Mouse (Mus musculus) MEL (cell line): ENCODE results near the gene Supt3.

ENCODE experiments used
- BHLHE40 ChIP-seq: IDR thresholded peaks from 2 replicates; pipeline ENCODE4 v1.6.1; 2012; ENCODE audit warnings: low read depth, mild to moderate bottlenecking, inconsistent platforms, low read length, improper control_type of control experiment, borderline replicate concordance
- CHD2 ChIP-seq: IDR thresholded peaks from 2 replicates; pipeline ENCODE4 v1.6.1; 2011; ENCODE audit warnings: low read length, improper control_type of control experiment
- CTCF ChIP-seq, 3 experiments: IDR thresholded peaks in 2 of 3; conservative IDR thresholded peaks in 1 of 3; 2 replicates each; pipeline ENCODE4 v1.5.1; 2011 to 2012; ENCODE audit warnings: low read length in 3 of 3, low read depth in 2 of 3, mild to moderate bottlenecking in 2 of 3, improper control_type of control experiment in 1 of 3, inconsistent platforms in 1 of 3, mixed read lengths in 1 of 3, moderate library complexity in 1 of 3; ENCODE audit not compliant: control insufficient read depth in 1 of 3, insufficient read depth in 1 of 3, poor library complexity in 1 of 3, severe bottlenecking in 1 of 3
- GABPA ChIP-seq: IDR thresholded peaks from 2 replicates; pipeline ENCODE4 v1.6.1; 2012; ENCODE audit warnings: low read depth, mild to moderate bottlenecking, inconsistent platforms, low read length, improper control_type of control experiment, moderate library complexity
- GATA1 ChIP-seq: IDR thresholded peaks from 2 replicates; pipeline ENCODE4 v1.6.1; 2011; ENCODE audit warnings: low read depth, low read length, improper control_type of control experiment
- HCFC1 ChIP-seq: IDR thresholded peaks from 2 replicates; pipeline ENCODE4 v1.6.1; 2012; ENCODE audit warnings: low read depth, mild to moderate bottlenecking, inconsistent platforms, low read length, improper control_type of control experiment, moderate library complexity
- MAX ChIP-seq: IDR thresholded peaks from 2 replicates; pipeline ENCODE4 v1.6.1; 2011; ENCODE audit warnings: low read length, improper control_type of control experiment
- MXI1 ChIP-seq: IDR thresholded peaks from 2 replicates; pipeline ENCODE4 v1.6.1; 2011; ENCODE audit warnings: mild to moderate bottlenecking, low read depth, low read length, improper control_type of control experiment
- MYC ChIP-seq: IDR thresholded peaks from 2 replicates; pipeline ENCODE4 v1.6.1; 2011; ENCODE audit warnings: low read depth, mild to moderate bottlenecking, low read length, improper control_type of control experiment, moderate library complexity
- NELFE ChIP-seq: IDR thresholded peaks from 2 replicates; pipeline ENCODE4 v1.6.1; 2011; ENCODE audit warnings: low read depth, low read length, improper control_type of control experiment
- POLR2A ChIP-seq, 2 experiments: IDR thresholded peaks; 2 replicates each; pipeline ENCODE4 v1.6.1; 2011 to 2012; ENCODE audit warnings: low read length in 2 of 2, mild to moderate bottlenecking in 2 of 2, control low read depth in 1 of 2, improper control_type of control experiment in 1 of 2, low read depth in 1 of 2, moderate library complexity in 1 of 2; ENCODE audit not compliant: control insufficient read depth in 1 of 2, insufficient read depth in 1 of 2, poor library complexity in 1 of 2
- POLR2AphosphoS2 ChIP-seq: IDR thresholded peaks from 2 replicates; pipeline ENCODE4 v1.6.1; 2011; ENCODE audit warnings: low read length, improper control_type of control experiment
- TBP ChIP-seq: IDR thresholded peaks from 2 replicates; pipeline ENCODE4 v1.8.0; 2011; ENCODE audit warnings: low read depth, low read length, improper control_type of control experiment

- TF ChIP-seq POLR2AphosphoS2 (no peak), TBP (no peak), MXI1 (no peak), POLR2A (IDR thresholded peaks at IDR 0.05; ENCODE audit: control insufficient read depth in 1 of 2, insufficient read depth in 1 of 2, low read depth in 1 of 2, low read length in 2 of 2, poor library complexity in 1 of 2) (no peak), GATA1 (no peak), NELFE (no peak), GABPA (no peak), MYC (no peak), CTCF (IDR thresholded peaks at IDR 0.05 in 2 of 3, conservative IDR thresholded peaks at IDR 0.05 in 1 of 3; ENCODE audit: control insufficient read depth in 1 of 3, insufficient read depth in 1 of 3, low read depth in 2 of 3, low read length in 3 of 3, poor library complexity in 1 of 3, severe bottlenecking in 1 of 3) (no peak), MAX (no peak), HCFC1 (no peak), CHD2 (no peak), BHLHE40 (no peak)
These were observed 43.2 kb upstream of the Supt3 start for GRCm38 (mm10) chr17:44733544-44734310.
